Mouse (Mus musculus) NIH3T3 (cell line): ENCODE measurements around the gene Gm20481.
"Not testable (repeated sequence)": the region's sequence is repeated elsewhere in the genome, so short reads cannot be mapped to it uniquely, and the experiment has no call there.

Experiments used
- DNase-seq: peaks from one replicate; pipeline ENCODE4 v3.0.0-alpha.2; 2012; ENCODE audit warnings: low read depth

Gene Gm20481

DNA sequence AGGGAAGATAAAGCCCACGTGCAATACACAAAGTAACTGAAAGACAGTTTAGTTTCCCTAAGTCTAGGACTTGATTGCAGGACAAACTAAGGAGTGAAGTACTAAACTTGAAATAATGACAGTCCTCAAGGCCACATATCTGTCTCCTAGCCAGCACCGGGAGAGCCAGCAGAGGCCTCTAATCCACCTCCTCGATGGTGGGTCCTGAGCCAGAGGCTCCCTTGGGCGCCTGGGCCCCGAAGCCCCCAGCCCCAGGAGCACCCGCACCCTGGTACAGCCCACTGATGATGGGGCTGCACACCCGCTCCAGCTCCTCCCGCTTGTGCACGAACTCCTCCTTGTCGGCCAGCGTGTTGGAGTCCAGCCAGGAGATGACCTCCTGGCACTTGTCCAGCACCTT, at the start of gene Gm20481:
Gm20481 (plus strand) TSS at position 91 of the 400 bp plus-strand sequence.
- not testable (repeated sequence) for DNase-seq

GRCm38 (mm10) chr17:34922939-34923338, 46.8 kb upstream of the Gm20481 start:
- peak; percentile 45 for DNase-seq

DNA sequence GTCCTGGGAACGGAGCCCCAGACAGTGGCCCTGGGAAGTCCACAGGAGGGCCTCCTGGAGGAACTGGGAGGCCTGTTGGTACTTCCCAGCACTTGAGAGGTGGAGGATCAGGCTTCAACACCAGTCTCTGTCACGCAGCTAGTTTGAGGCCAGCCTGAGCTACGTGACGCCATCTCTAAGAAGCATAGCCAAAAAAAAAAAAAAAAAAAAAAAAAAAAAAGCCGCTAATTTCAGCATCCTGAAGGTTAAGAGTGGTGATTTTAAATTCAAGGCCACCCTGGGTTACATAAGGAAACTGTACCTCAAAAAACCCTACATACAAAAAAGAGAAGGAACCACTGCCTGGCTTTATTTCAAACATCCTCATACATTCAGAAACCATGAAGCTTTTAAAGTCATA, 45.5 kb upstream of the Gm20481 start:
- no peak for DNase-seq

DNA sequence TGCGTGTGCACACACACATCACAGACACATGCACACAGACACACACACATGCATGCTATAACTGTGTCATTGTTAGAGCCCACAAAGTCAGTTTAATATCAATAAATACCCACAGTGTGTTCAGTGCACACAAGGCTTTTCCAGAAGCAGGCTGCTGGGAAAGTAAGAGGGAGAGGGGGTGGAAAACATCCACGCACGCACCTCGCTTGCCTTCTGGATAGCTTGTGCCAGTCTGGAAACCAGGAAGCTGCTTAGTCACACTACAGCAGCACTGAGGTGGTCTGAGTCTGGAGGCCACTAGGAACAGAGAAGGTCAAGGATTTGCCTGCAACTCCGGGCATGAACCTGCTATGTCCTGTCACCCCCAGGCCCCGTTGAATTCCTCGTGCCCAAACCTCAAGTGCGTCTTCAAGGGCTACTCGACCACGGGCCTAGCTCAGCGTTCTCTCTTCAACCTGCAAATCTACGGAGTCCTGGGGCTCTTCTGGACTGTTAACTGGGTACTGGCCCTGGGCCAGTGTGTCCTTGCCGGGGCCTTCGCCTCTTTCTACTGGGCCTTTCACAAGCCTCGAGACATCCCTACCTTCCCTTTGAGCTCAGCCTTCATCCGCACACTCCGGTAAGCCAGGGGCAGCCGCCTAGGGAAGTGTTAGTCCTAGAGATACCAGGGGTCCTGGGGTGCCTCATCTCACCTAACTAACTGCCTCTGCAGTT, 42.2 kb upstream of the Gm20481 start:
- no peak for DNase-seq

DNA sequence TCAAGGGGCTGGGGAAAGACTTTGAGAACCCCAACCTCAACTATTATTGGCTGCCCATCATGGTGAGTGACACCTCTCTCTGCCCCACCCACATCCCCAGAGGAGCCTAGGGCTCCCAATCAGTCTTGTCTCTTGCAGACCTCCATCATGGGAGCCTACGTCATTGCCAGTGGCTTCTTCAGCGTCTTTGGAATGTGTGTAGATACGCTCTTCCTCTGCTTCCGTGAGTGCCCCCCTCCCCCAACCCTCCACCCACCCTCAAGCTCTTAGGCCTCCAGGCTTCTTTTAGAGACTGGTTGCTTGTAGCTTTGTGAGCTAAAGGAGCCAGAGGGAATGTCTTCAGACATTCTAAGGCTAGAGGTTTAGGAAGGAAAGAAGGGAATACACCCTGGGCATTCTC, 40.9 kb upstream of the Gm20481 start:
- no peak for DNase-seq

- peak; percentile 99 for DNase-seq
Observed at GRCm38 (mm10) chr17:34931061-34931734, 38.5 kb upstream of the Gm20481 start, which contains the start of gene Neu1. Gene Neu1, plus strand, starts transcription at chr17:34931253.

DNA sequence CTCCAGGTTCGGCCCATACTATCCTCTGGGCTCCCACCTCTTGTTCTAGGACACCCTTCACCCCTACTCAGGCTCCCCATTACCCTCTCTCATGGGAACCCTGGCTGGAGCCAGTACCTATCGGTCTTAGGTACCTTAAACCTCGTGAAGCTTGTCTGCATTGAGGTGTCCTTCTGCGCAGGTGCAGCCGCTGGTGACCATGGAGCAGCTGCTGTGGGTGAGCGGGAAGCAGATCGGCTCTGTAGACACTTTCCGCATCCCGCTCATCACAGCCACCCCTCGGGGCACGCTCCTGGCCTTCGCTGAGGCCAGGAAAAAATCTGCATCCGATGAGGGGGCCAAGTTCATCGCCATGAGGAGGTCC, 38.0 kb upstream of the Gm20481 start:
- no peak for DNase-seq

DNA sequence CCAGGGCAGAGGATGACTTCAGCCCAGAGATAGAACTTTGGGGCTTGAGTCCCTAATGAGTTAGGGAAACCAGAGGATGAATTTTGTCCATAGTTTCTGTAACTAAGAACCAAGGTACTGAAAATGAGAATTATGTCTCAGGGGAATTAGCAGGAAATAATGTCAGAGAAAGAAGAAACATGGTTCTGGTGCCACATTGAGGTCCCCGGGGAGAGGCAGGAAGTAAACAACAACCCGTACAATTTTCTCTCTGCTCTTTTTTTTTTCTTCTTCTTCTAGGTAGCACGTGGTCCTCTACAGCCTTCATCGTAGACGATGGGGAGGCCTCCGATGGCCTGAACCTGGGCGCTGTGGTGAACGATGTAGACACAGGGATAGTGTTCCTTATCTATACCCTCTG, 37.4 kb upstream of the Gm20481 start:
- no peak for DNase-seq

DNA sequence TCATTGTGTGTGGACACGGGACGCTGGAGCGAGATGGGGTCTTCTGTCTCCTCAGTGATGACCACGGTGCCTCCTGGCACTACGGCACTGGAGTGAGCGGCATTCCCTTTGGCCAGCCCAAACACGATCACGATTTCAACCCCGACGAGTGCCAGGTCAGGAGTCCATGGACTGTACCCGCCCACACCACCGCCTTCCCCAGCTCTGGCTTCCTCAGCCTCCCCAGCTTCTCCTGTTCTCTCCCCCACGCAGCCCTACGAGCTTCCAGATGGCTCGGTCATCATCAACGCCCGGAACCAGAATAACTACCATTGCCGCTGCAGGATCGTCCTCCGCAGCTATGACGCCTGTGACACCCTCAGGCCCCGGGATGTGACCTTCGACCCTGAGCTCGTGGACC, 35.7 kb upstream of the Gm20481 start:
- DNase-seq, result no peak

- DNase-seq, result no peak
Observed at GRCm38 (mm10) chr17:34934830-34935229, 34.9 kb upstream of the Gm20481 start.

- peak; percentile 53 for DNase-seq
Observed at GRCm38 (mm10) chr17:34937960-34938505, 31.7 kb upstream of the Gm20481 start.

DNA sequence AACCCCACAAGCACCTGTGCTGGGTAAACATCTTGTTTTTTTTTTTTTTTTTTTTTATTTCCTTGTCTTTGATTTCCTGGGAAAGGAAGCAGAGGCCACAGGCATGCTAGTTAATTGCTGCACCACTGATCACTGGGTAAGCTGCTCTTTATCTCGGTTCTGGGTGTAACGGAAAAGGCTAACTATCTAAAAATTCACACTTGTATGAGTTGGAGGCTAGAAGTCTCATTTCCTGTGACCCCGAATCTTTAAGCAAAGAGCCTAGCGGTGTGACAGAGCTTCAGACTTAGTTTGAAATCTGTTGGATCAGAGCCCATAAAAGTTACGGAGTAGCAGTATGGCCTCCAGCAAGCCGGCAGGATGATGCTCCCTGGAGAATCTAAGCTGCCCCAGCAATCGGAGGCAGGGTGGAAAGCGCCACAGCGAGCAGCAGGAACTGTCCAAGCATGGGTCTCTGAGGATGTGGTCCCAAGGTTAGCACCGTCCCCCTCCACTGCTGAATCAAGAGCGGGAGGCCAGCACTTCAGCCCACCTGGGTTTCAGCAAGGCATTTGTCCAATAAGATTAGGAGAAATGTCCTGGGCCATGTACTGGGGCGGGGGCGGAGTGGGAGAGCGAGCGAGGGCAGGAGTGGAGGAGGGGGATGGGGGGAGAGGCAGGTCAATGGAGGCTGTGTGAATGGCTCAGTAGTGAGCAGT, 28.2 kb upstream of the Gm20481 start:
- DNase-seq, result no peak

DNA sequence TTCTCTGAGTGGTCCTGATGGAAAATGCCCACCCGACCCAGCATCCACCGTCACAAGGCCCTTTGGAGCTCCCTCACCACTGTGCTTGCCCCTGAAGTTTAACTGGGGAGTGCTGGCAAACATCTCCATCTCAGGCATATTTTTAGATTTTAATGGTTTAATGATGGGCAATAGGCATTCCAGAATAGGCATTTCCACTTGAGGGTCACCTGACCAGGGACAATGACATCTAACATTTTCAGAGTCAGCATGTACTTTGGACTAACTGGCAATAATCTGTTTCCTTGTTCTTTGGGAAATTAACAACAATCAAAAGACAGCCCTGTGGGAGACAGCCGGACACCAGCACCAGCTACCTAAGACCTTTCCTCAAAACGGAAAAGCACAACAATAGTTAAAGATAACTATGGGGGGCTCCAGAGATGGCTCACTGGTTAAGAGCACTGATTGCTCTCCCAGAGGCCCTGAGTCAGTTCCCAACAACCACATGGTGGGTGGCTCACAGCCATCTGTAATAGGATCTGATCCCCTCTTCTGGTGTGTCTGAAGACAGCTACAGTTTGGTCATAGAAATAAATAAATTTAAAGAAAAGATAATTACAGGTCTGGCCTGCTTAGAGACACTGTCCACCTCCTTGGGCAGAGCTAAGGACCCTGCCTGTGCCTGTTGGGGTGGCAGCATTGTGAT, 26.4 kb upstream of the Gm20481 start:
- DNase-seq, result peak; percentile 70

DNA sequence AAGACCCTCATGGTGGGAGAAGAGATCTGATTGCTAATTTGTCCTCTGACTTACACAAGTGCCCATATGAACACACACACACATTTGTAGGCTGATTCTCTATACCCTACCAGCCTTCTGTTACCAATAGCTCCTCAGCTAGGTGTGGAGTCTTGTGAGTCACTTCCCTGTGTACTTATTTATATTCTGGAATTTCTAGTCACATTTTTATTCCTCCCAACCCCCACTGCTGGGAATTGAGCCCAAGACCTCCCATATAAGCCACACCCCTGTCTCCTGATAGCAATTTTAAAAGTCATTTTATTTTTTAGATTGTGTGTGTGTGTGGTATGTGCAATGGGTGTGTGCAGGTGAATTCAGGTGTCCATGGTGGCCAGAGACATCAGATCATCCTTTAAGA, 25.4 kb upstream of the Gm20481 start:
- DNase-seq, result peak; percentile 72

DNA sequence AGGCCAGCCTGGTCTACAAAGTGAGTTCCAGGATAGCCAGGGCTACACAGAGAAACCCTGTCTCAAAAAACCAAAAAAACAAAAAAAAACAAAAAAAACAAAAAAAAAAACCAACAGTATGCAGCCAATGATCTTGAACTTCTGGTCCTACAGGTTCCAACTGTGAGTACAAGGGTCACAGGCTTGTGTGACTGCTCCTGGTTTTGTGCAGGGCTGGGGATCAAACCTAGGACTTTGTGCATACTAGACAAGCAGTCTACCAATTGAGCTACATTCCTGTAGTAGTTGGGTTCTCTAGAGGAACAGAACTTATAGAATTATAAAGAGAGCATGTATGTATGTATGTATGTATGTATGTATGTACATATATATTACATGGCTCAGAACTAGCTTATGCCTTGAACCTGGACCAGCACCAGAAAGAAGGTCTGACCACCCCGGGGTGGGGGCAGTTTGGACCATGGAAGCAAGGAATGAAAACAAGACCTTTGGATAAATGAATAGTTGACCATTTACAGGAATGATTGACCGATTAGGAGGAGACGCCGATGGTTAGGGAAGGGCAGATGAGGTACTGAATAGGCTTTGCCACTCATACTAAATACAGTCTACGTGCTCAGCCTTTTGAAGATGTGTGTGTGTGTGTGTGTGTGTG, 23.1 kb upstream of the Gm20481 start:
- no peak for DNase-seq

DNA sequence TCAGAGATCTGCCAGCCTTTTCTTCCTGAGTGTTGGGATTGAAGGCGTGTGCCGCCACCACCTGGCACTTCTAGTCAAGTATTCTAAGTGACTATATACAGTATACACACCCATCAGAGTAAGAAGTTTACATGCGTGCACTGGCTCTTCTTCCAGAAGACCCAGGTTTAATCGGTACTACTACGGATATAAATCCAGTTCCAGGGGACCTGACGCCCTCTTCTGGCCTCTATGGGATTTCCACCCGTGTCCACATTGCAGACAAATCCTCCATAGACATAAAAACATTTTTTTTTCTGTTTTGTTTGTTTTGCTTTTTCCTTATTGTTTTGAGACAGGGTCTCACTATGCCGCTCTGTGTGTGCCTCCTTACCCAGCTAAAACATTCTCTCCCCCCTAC, 22.1 kb upstream of the Gm20481 start:
- DNase-seq, result peak; percentile 65

DNA sequence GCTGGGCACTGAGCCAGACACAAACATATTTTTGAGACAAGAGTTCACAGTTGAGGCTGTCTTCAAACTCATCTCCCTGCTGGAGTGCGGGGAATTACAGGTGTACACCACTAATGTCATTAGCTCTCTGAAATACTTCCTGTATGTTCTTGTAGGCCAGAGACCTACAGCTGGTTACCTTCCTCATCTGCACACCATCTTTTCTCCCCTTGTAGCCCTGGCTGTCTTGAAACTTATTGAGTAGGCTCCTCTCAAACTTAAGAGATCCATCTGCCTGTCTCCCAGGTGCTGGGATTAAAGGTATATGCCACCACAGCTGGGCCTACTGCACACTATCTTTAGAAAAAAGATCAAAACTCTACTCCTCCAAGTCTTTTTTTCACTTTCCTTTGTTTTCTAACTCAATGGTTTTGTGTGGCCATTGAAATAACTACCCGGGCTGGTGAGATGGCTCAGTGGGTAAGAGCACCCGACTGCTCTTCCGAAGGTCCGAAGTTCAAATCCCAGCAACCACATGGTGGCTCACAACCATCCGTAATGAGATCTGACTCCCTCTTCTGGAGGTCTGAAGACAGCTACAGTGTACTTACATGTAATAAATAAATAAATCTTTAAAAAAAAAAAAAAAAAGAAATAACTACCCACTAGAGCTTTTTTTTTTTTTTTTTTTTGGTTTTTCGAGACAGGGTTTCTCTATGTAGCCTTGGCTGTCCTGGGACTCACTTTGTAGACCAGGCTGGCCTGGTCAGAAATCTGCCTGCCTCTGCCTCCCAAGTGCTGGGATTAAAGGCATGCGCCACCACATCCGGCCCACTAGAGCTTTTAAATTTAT, 20.8 kb upstream of the Gm20481 start:
- DNase-seq, result not testable (repeated sequence)

GRCm38 (mm10) chr17:34949553-34949969, 20.2 kb upstream of the Gm20481 start:
- DNase-seq, result no peak

- DNase-seq, result peak; percentile 62
Observed at GRCm38 (mm10) chr17:34950514-34951455, 18.9 kb upstream of the Gm20481 start.
